Mouse (Mus musculus): ENCODE results near the gene Nlgn3. TPM values are rescaled to one million over a fixed set of nuclear protein-coding genes. Genes with fewer than 3 reads are reported as not detected.
"Not testable (repeated sequence)": the region's sequence is repeated elsewhere in the genome, so short reads cannot be mapped to it uniquely, and the experiment has no call there.

The Nlgn3 gene
- polyA plus RNA-seq, 1 experiment from 2014 or later: 0.06 TPM

DNA sequence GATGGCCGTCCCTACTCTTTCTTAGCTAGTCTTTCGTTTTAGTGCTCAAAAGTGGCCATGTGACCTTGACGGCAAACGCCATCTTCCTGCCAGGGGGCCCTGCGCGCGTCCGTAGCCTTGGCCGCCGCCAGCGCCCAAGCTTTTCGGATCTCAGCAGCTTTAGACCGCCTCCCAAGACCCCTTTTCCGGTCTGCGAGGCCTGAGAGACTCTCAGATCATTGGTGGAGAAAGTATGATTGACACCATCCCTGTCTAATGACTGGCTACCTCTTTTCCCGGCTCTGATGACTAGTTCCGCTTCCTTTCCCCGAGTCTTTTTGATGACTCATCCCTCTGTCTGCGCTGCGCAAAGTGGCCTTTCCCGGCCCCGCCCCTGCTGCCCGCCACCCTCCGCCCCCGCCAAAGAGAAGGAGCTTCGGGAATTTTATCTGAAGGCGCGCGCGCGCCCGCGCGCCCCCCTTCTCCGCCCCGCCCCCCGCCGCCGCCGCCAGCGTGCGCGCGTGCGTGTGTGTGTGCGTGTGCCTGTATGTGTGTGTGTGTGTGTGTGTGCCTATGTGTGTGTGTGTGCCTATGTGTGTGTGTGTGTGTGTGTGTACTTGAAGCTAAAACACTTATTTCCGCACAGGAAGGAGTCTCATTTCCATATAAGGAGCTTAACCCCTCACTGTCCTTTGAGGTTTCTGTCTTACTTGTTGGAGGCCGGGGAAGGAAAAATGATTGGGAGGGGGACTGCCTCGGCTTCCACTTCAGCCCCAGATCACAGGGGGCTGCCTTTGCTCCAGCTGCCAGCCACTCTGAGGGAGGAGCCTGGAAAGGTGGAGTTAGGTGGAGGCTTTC, 33.6 kb downstream of the Nlgn3 start:
- DNase-seq (peak; percentile 87), ATAC-seq (peak; percentile 96)
- WGBS (ENCODE audit: insufficient replicate concordance): 16% methylated on average over 37 of the region's 49 CpGs
- TF ChIP-seq EP300 (IDR thresholded peaks at IDR 0.05; ENCODE audit: low read depth) (peak; percentile 45; the same call in 1 of the 2 replicates), CTCF (IDR thresholded peaks at IDR 0.05; ENCODE audit: low read depth) (no peak)
- Histone ChIP-seq H3K4me2 (ENCODE audit: low read depth, low read length) (peak overlapping the region; percentile 71), H3K27ac (ENCODE audit: low read depth) (peak overlapping the region; percentile 92), H3K36me3 (replicated peaks; ENCODE audit: insufficient read depth, low read length) (no peaks in the 10 kb centered on the region), H3K9me3 (ENCODE audit: low read length) (no peaks in the 10 kb centered on the region), H3K4me3 (ENCODE audit: low read depth, low read length) (peak overlapping the region; percentile 48), H3K27me3 (ENCODE audit: insufficient read depth, low read length) (no peaks in the 10 kb centered on the region), H3K4me1 (ENCODE audit: insufficient read depth) (peaks cover 5% of the 10 kb centered on the region; the same call in 1 of the 2 replicates), H3K9ac (replicated peaks) (peak overlapping the region; percentile 58)

DNA sequence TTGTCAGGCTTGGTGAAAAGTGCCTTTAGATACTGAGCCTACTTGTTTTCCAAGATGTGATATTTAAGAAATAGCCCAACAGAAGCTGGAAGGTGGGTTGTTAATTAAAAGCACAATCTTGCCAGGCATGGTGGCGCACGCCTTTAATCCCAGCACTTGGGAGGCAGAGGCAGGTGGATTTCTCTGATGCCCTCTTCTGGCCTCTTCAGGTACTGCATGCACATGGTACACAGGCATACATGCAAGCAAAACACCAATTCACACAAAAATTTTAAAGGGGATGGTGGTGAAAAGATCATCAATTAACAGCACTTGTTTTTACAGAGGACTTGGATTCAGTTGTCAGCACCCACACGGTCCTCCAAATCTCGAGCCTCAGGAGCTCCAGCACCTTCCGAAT, 35.6 kb downstream of the Nlgn3 start:
- Histone ChIP-seq H3K27me3 (ENCODE audit: insufficient read depth, low read length) (no peaks in the 10 kb centered on the region), H3K4me2 (ENCODE audit: low read depth, low read length) (no peak overlapping the region), H3K27ac (ENCODE audit: low read depth) (no peak overlapping the region), H3K36me3 (replicated peaks; ENCODE audit: insufficient read depth, low read length) (no peaks in the 10 kb centered on the region), H3K4me1 (ENCODE audit: insufficient read depth) (peaks cover 5% of the 10 kb centered on the region; the same call in 1 of the 2 replicates), H3K9ac (replicated peaks) (no peak overlapping the region), H3K4me3 (ENCODE audit: low read depth, low read length) (no peak overlapping the region), H3K9me3 (ENCODE audit: low read length) (no peaks in the 10 kb centered on the region)
- TF ChIP-seq CTCF (IDR thresholded peaks at IDR 0.05; ENCODE audit: low read depth) (peak; percentile 73), EP300 (IDR thresholded peaks at IDR 0.05; ENCODE audit: low read depth) (no peak)
- no peak for ATAC-seq
- WGBS (ENCODE audit: insufficient replicate concordance): 86% methylated on average over 5 of the region's 5 CpGs
- DNase-seq: peak; percentile 55

DNA sequence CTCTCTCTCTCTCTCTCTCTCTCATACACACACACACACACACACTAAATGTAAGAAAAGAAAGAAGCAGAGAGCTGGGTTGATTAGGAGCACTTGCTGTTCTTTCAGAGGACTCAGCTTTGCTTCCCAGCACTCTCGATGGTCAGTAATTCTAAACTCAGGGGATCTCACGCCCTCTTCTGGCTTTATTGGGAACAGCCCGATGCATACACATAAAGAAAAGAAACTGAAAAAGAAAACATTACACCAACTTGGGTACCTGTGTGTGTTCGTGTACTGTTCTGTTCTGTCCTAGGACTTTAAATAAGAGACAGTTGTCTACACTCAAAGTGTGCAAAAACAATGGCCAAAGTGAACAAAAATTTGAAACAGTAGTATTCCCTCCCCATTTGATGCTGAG, 39.7 kb downstream of the Nlgn3 start:
- Histone ChIP-seq H3K27ac (ENCODE audit: low read depth) (no peak overlapping the region), H3K4me3 (ENCODE audit: low read depth, low read length) (no peak overlapping the region), H3K4me1 (ENCODE audit: insufficient read depth) (no peaks in the 10 kb centered on the region), H3K9ac (replicated peaks) (no peak overlapping the region), H3K27me3 (ENCODE audit: insufficient read depth, low read length) (no peaks in the 10 kb centered on the region), H3K4me2 (ENCODE audit: low read depth, low read length) (no peak overlapping the region), H3K36me3 (replicated peaks; ENCODE audit: insufficient read depth, low read length) (no peaks in the 10 kb centered on the region), H3K9me3 (ENCODE audit: low read length) (no peaks in the 10 kb centered on the region)
- DNase-seq (no peak), ATAC-seq (no peak)
- WGBS (ENCODE audit: insufficient replicate concordance): 45% methylated on average over 4 of the region's 4 CpGs
- TF ChIP-seq CTCF (IDR thresholded peaks at IDR 0.05; ENCODE audit: low read depth): 0 out of 2 replicates have a peak, but pooled peaks have one; percentile 13
- no peak for TF ChIP-seq EP300 (IDR thresholded peaks at IDR 0.05; ENCODE audit: low read depth)

DNA sequence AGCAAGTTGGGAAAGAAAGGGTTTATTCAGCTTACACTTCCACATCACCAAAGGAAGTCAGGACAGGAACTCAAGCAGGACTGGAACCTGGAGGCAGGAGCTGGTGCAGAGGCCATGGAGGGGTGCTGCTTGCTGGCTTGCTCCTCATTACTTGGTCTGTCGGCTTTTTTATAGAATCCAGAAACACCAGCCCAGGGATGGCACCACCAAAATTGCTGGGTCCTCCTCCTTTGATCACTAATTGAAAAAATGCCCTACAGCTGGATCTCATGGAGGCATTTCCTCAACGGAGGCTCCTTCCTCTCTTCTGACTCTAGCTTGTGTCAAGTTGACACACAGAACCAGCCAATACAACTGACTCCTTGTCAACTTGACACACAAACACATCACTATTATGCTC, 43.9 kb downstream of the Nlgn3 start:
- WGBS (ENCODE audit: insufficient replicate concordance): 71% methylated on average over 2 of the region's 2 CpGs
- H3K4me2 ChIP-seq (ENCODE audit: low read depth, low read length); H3K4me3 ChIP-seq (ENCODE audit: low read depth, low read length); H3K4me1 ChIP-seq (ENCODE audit: insufficient read depth); H3K27ac ChIP-seq (ENCODE audit: low read depth); H3K9ac ChIP-seq (replicated peaks); H3K36me3 ChIP-seq (replicated peaks; ENCODE audit: insufficient read depth, low read length); DNase-seq; ATAC-seq; H3K9me3 ChIP-seq (ENCODE audit: low read length); H3K27me3 ChIP-seq (ENCODE audit: insufficient read depth, low read length): not testable (repeated sequence)

DNA sequence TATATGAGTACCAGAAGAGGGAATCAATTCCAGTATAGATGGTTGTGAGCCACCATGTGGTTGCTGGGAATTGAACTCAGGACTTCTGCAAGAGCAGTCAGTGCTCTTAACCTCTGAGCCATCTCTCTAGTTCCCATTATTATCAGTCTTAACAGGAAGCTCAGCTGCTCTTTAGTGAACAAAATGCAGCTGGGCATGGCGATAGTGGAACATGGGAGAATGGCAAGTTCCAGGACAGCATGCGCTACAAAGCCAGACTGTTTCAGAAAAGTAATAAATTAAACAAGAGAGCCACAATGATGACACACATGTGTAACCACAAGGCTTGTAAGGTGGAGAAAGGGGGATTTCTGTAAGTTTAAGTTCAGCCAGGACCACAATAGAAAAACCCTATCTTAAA, 46.5 kb downstream of the Nlgn3 start:
- H3K4me3 ChIP-seq (ENCODE audit: low read depth, low read length): no peak overlapping the region
- no peak for ATAC-seq
- no peak overlapping the region for H3K4me2 ChIP-seq (ENCODE audit: low read depth, low read length)

DNA sequence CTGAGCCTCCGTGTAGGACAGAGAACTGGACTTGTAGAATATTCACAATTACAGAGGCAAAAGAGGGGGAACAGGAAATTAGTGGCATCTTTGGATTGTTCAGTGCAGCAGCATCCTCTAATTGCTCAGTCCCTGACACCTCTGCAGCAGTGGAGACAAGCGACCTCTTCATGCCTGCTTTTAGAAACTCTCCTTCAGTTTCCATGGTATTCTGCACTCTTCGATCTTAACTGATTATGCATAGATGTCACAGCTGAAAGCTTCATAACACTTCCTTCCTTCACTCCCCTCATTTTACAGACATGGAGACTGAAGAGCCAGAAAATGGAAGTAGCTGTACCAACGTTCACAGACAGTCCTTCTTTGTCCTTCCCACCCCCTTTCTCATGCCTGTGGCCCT, 47.5 kb downstream of the Nlgn3 start:
- ATAC-seq (no peak), DNase-seq (no peak)
- Histone ChIP-seq H3K36me3 (replicated peaks; ENCODE audit: insufficient read depth, low read length) (no peaks in the 10 kb centered on the region), H3K27me3 (ENCODE audit: insufficient read depth, low read length) (no peaks in the 10 kb centered on the region), H3K4me1 (ENCODE audit: insufficient read depth) (no peaks in the 10 kb centered on the region), H3K9ac (replicated peaks) (no peak overlapping the region), H3K27ac (ENCODE audit: low read depth) (no peak overlapping the region), H3K4me3 (ENCODE audit: low read depth, low read length) (no peak overlapping the region), H3K4me2 (ENCODE audit: low read depth, low read length) (no peak overlapping the region), H3K9me3 (ENCODE audit: low read length) (no peaks in the 10 kb centered on the region)
- no peak for TF ChIP-seq CTCF (IDR thresholded peaks at IDR 0.05; ENCODE audit: low read depth)
- no peak for TF ChIP-seq EP300 (IDR thresholded peaks at IDR 0.05; ENCODE audit: low read depth)
- 38% methylated on average over 4 of the region's 4 CpGs for WGBS (ENCODE audit: insufficient replicate concordance)

More for the DNA sequence above, 46.5 kb downstream of the Nlgn3 start:
- WGBS (ENCODE audit: insufficient replicate concordance): 58% methylated on average over 2 of the region's 2 CpGs
- no peak for DNase-seq
- Histone ChIP-seq H3K36me3 (replicated peaks; ENCODE audit: insufficient read depth, low read length) (no peaks in the 10 kb centered on the region), H3K27ac (ENCODE audit: low read depth) (no peak overlapping the region), H3K9me3 (ENCODE audit: low read length) (no peaks in the 10 kb centered on the region), H3K4me1 (ENCODE audit: insufficient read depth) (no peaks in the 10 kb centered on the region), H3K27me3 (ENCODE audit: insufficient read depth, low read length) (no peaks in the 10 kb centered on the region), H3K9ac (replicated peaks) (no peak overlapping the region)
- no peak for TF ChIP-seq EP300 (IDR thresholded peaks at IDR 0.05; ENCODE audit: low read depth)
- no peak for TF ChIP-seq CTCF (IDR thresholded peaks at IDR 0.05; ENCODE audit: low read depth)

All from liver, postnatal 0 days (tissue).